Mouse (Mus musculus) lung, embryonic 14.5 days (tissue): ENCODE data around the gene Pde6g. TPM values are rescaled to one million over a fixed set of nuclear protein-coding genes. Genes with fewer than 3 reads are reported as not detected.
A peak's percentile ranks its signal among the peaks of the same experiment; 100 is the strongest.

ENCODE experiments used
- ATAC-seq: fragments of 200-750 bp; cut with Nextera tagmentation; 2 replicates; pipeline ENCODE4 v1.8.0; 2017; ENCODE audit warnings: mild to moderate bottlenecking, moderate TSS enrichment, moderate library complexity; ENCODE audit not compliant: insufficient read depth
- DNase-seq: peaks from one replicate; pipeline ENCODE4 v3.0.0-alpha.2; 2015
- H3K27ac ChIP-seq: fragments of 300-500 bp; sonication (generic); 2 replicates; pipeline ENCODE4 v1.5.1; 2014; ENCODE audit warnings: low read depth, mild to moderate bottlenecking, moderate library complexity
- H3K27me3 ChIP-seq: fragments of 300-500 bp; sonication (generic); 2 replicates; pipeline ENCODE4 v1.6.1; 2014; ENCODE audit warnings: low read length, control low read depth; ENCODE audit not compliant: insufficient read depth
- H3K36me3 ChIP-seq: fragments of 300-500 bp; sonication (generic); 2 replicates; pipeline ENCODE4 v1.6.1; 2014; ENCODE audit warnings: control low read depth; ENCODE audit not compliant: insufficient read depth
- H3K4me1 ChIP-seq: fragments of 300-500 bp; sonication (generic); 2 replicates; pipeline ENCODE4 v1.6.1; 2014; ENCODE audit warnings: antibody characterized with exemption, control low read depth; ENCODE audit not compliant: insufficient read depth
- H3K4me2 ChIP-seq: fragments of 300-500 bp; sonication (generic); 2 replicates; pipeline ENCODE4 v1.6.1; 2014; ENCODE audit warnings: mild to moderate bottlenecking
- H3K4me3 ChIP-seq: fragments of 300-500 bp; sonication (generic); 2 replicates; pipeline ENCODE4 v1.5.1; 2014; ENCODE audit warnings: low read depth, low read length
- H3K9ac ChIP-seq: fragments of 300-500 bp; sonication (generic); 2 replicates; pipeline ENCODE4 v1.6.1; 2014
- H3K9me3 ChIP-seq: fragments of 300-500 bp; sonication (generic); 2 replicates; pipeline ENCODE4 v1.6.1; 2016; ENCODE audit warnings: low read depth, low read length, control low read depth
- CTCF ChIP-seq: IDR thresholded peaks from 2 replicates; pipeline ENCODE4 v1.5.1; 2016; ENCODE audit warnings: antibody characterized with exemption, low read depth
- WGBS: fragments of 180-500 bp; shearing (Covaris S2); extraction: QIAGEN DNeasy Blood & Tissue Kit; methylation state at CpG from one replicate; pipeline ENCODE4 v1.1.7; 2014; 5-methylcytosine and 5-hydroxymethylcytosine counted together
- polyA plus RNA-seq: library from polyadenylated mRNA; unstranded; fragments of >200 nt; fragmentation: Nextera tagmentation; extraction: Ambion mirVana; gene quantifications from 2 replicates; pipeline ENCODE4 v1.2.1, GENCODE M21; 2014

The Pde6g gene
- polyA plus RNA-seq, 1 experiment from 2014 or later: 0.18 TPM

GRCm38 (mm10) chr11:120457370-120457769 lies 4.1 kb upstream of the Pde6g start:
- WGBS: 24% methylated on average over 14 of the region's 14 CpGs
- peak; percentile 2; the same call in 1 of the 2 replicates for ATAC-seq
- DNase-seq: peak; percentile 11

GRCm38 (mm10) chr11:120455413-120455812 lies 2.1 kb upstream of the Pde6g start:
- Histone ChIP-seq H3K4me1 (0 out of 2 replicates have a peak, but pooled peaks cover 3% of the 10 kb centered on the region), H3K4me3 (no peak overlapping the region), H3K4me2 (no peak overlapping the region), H3K36me3 (peaks cover 12% of the 10 kb centered on the region), H3K9ac (no peak overlapping the region), H3K9me3 (no peaks in the 10 kb centered on the region), H3K27me3 (no peaks in the 10 kb centered on the region), H3K27ac (no peak overlapping the region)
- TF ChIP-seq CTCF: no peak
- WGBS: 92% methylated on average over 7 of the region's 7 CpGs
- DNase-seq: no peak
- ATAC-seq: no peak

More at GRCm38 (mm10) chr11:120457370-120457769, 4.1 kb upstream of the Pde6g start:
- Histone ChIP-seq H3K27me3 (no peaks in the 10 kb centered on the region), H3K4me2 (peak overlapping the region; percentile 94), H3K4me3 (peak overlapping the region; percentile 90), H3K36me3 (peaks cover 31% of the 10 kb centered on the region), H3K9me3 (no peaks in the 10 kb centered on the region), H3K9ac (peak overlapping the region; percentile 91), H3K4me1 (0 out of 2 replicates have a peak, but pooled peaks cover 3% of the 10 kb centered on the region), H3K27ac (peak overlapping the region; percentile 80)
- TF ChIP-seq CTCF: no peak

GRCm38 (mm10) chr11:120454965-120455364 lies 1.7 kb upstream of the Pde6g start:
- ATAC-seq (no peak), DNase-seq (no peak)
- 80% methylated on average over 4 of the region's 4 CpGs for WGBS
- Histone ChIP-seq H3K27me3 (no peaks in the 10 kb centered on the region), H3K36me3 (peaks cover 8% of the 10 kb centered on the region), H3K9ac (no peak overlapping the region), H3K4me1 (0 out of 2 replicates have a peak, but pooled peaks cover 3% of the 10 kb centered on the region), H3K4me2 (no peak overlapping the region), H3K27ac (no peak overlapping the region), H3K4me3 (no peak overlapping the region), H3K9me3 (no peaks in the 10 kb centered on the region)
- no peak for TF ChIP-seq CTCF

GRCm38 (mm10) chr11:120452246-120452645 lies 1.1 kb downstream of the Pde6g start:
- no peaks in the 10 kb centered on the region for H3K36me3 ChIP-seq
- ATAC-seq (no peak), DNase-seq (no peak)
- no peak overlapping the region for H3K4me3 ChIP-seq
- H3K9me3 ChIP-seq: no peaks in the 10 kb centered on the region
- no peak for TF ChIP-seq CTCF
- H3K27ac ChIP-seq: no peak overlapping the region
- H3K4me2 ChIP-seq: no peak overlapping the region
- H3K9ac ChIP-seq: no peak overlapping the region
- no peaks in the 10 kb centered on the region for H3K27me3 ChIP-seq
- H3K4me1 ChIP-seq: 0 out of 2 replicates have a peak, but pooled peaks cover 3% of the 10 kb centered on the region
- 56% methylated on average over 3 of the region's 3 CpGs for WGBS

- Histone ChIP-seq H3K36me3 (no peaks in the 10 kb centered on the region), H3K4me2 (no peak overlapping the region), H3K4me3 (no peak overlapping the region), H3K4me1 (no peaks in the 10 kb centered on the region), H3K9ac (no peak overlapping the region), H3K9me3 (no peaks in the 10 kb centered on the region), H3K27me3 (no peaks in the 10 kb centered on the region), H3K27ac (no peak overlapping the region)
- DNase-seq: no peak
- WGBS: 64% methylated on average over 7 of the region's 7 CpGs
- ATAC-seq: no peak
- no peak for TF ChIP-seq CTCF
Measured at GRCm38 (mm10) chr11:120447179-120447578, 6.1 kb downstream of the Pde6g start.

GRCm38 (mm10) chr11:120445475-120445874 lies 7.8 kb downstream of the Pde6g start:
- H3K4me1 ChIP-seq: no peaks in the 10 kb centered on the region
- TF ChIP-seq CTCF: no peak
- H3K27me3 ChIP-seq: no peaks in the 10 kb centered on the region
- no peak for DNase-seq
- H3K36me3 ChIP-seq: no peaks in the 10 kb centered on the region
- H3K9me3 ChIP-seq: no peaks in the 10 kb centered on the region
- no peak overlapping the region for H3K4me2 ChIP-seq
- no peak overlapping the region for H3K4me3 ChIP-seq
- ATAC-seq: no peak
- no peak overlapping the region for H3K9ac ChIP-seq
- no peak overlapping the region for H3K27ac ChIP-seq
- 22% methylated on average over 3 of the region's 3 CpGs for WGBS

- TF ChIP-seq CTCF: no peak
- no peak overlapping the region for H3K4me3 ChIP-seq
- no peaks in the 10 kb centered on the region for H3K9me3 ChIP-seq
- no peaks in the 10 kb centered on the region for H3K4me1 ChIP-seq
- no peaks in the 10 kb centered on the region for H3K36me3 ChIP-seq
- H3K27me3 ChIP-seq: no peaks in the 10 kb centered on the region
- no peak overlapping the region for H3K9ac ChIP-seq
- no peak overlapping the region for H3K4me2 ChIP-seq
- DNase-seq: no peak
- 63% methylated on average over 6 of the region's 6 CpGs for WGBS
- no peak for ATAC-seq
- no peak overlapping the region for H3K27ac ChIP-seq
Measured at GRCm38 (mm10) chr11:120444106-120444505, 9.2 kb downstream of the Pde6g start.
